Mouse (Mus musculus) ES-Bruce4 (cell line): ENCODE measurements around the gene Sdf4. TPM values are rescaled to one million over a fixed set of nuclear protein-coding genes. Genes with fewer than 3 reads are reported as not detected.

ENCODE experiments used
- H3K27ac ChIP-seq: 2 replicates; pipeline ENCODE4 v1.5.1; 2012; ENCODE audit warnings: low read length, inconsistent platforms; ENCODE audit not compliant: insufficient read depth
- H3K27me3 ChIP-seq: 2 replicates; pipeline ENCODE4 v1.6.1; 2012; ENCODE audit warnings: mild to moderate bottlenecking, low read length, inconsistent platforms; ENCODE audit not compliant: control insufficient read depth, poor library complexity, insufficient read depth, severe bottlenecking
- H3K36me3 ChIP-seq: 2 replicates; pipeline ENCODE4 v1.6.1; 2012; ENCODE audit warnings: inconsistent platforms, mild to moderate bottlenecking, low read length, moderate library complexity; ENCODE audit not compliant: control insufficient read depth, poor library complexity, insufficient read depth, severe bottlenecking
- H3K4me1 ChIP-seq: one replicate; pipeline ENCODE4 v1.8.1; 2011; ENCODE audit warnings: low read length; ENCODE audit not compliant: control insufficient read depth, insufficient read depth
- H3K4me3 ChIP-seq: 2 replicates; pipeline ENCODE4 v1.5.1; 2011; ENCODE audit warnings: low read depth, mild to moderate bottlenecking, low read length
- H3K9ac ChIP-seq: 2 replicates; pipeline ENCODE4 v1.6.1; 2012; ENCODE audit warnings: low read depth, mild to moderate bottlenecking, inconsistent platforms; ENCODE audit not compliant: poor library complexity, severe bottlenecking
- H3K9me3 ChIP-seq: replicated peaks from 2 replicates; pipeline ENCODE4 v1.6.1; 2012; ENCODE audit warnings: mild to moderate bottlenecking, low read length, inconsistent platforms; ENCODE audit not compliant: control insufficient read depth, poor library complexity, insufficient read depth, severe bottlenecking
- CTCF ChIP-seq: IDR thresholded peaks from one replicate; pipeline ENCODE4 v1.8.1; 2011; ENCODE audit warnings: low read depth, low read length
- EP300 ChIP-seq: IDR thresholded peaks from 2 replicates; pipeline ENCODE4 v1.6.1; 2011; ENCODE audit warnings: low read depth, low read length; ENCODE audit not compliant: insufficient read depth
- POLR2A ChIP-seq: IDR thresholded peaks from one replicate; pipeline ENCODE4 v1.8.1; 2011; ENCODE audit warnings: low read length; ENCODE audit not compliant: insufficient read depth
- polyA plus RNA-seq: library from polyadenylated mRNA; stranded (reverse); fragments of >200 nt; gene quantifications from 2 replicates; pipeline ENCODE4 v1.2.4, GENCODE M21; 2011; ENCODE audit warnings: low read depth; ENCODE audit not compliant: missing spikeins, insufficient read depth, insufficient read length

The Sdf4 gene
- polyA plus RNA-seq, 1 experiment: 88.9 TPM

DNA sequence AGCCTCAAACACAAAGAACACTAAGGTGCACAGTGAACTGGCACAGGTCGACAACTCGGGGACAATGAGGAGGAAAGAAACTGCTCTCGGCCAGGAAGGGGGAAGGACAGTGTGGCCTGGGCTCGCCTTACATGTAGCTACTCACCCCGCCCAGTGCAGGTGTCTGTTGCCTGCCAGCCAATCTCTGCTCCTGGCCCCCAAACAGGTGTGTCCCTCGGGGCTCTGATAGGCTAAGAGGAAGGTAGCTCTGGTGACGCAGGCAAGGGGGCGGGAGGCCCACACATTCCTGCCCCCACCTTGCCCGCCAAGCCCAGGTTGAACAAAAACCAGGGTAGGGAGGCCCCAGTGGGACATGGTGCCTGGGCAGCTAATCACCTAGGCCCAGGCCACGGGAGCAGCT lies 67.0 kb downstream of the Sdf4 start:
- TF ChIP-seq CTCF (no peak), POLR2A (peak; percentile 93), EP300 (0 out of 2 replicates have a peak, but pooled peaks have one; percentile 25)
- Histone ChIP-seq H3K36me3 (no peaks in the 10 kb centered on the region), H3K4me1 (peaks cover 4% of the 10 kb centered on the region), H3K27ac (peak overlapping the region; percentile 82), H3K27me3 (no peaks in the 10 kb centered on the region), H3K9me3 (no peaks in the 10 kb centered on the region), H3K9ac (peak overlapping the region; percentile 50), H3K4me3 (peak overlapping the region; percentile 70)

Other genes with a start within 250 kb of the Sdf4 start
- gene Atad3a, start 231.8 kb upstream of the Sdf4 start, polyA plus RNA-seq: 78.2 and 89.5 TPM in 2 replicates
- 0.67 and 0.99 TPM in 2 replicates for gene Vwa1, start 218.2 kb upstream of the Sdf4 start, polyA plus RNA-seq
- 0.26 and 0.40 TPM in 2 replicates for gene Tmem88b, start 207.0 kb upstream of the Sdf4 start, polyA plus RNA-seq
- not detected in 2 replicates for gene Ankrd65, start 202.4 kb upstream of the Sdf4 start, polyA plus RNA-seq
- gene Mrpl20, start 190.0 kb upstream of the Sdf4 start, polyA plus RNA-seq: 70.0 and 82.8 TPM in 2 replicates
- 86.1 and 87.6 TPM in 2 replicates for gene Ccnl2, start 180.4 kb upstream of the Sdf4 start, polyA plus RNA-seq
- 70.6 and 76.0 TPM in 2 replicates for gene Aurkaip1, start 161.6 kb upstream of the Sdf4 start, polyA plus RNA-seq
- gene Mxra8, start 153.2 kb upstream of the Sdf4 start, polyA plus RNA-seq: 21.1 and 26.1 TPM in 2 replicates
- 15.2 and 20.3 TPM in 2 replicates for gene Dvl1, start 145.5 kb upstream of the Sdf4 start, polyA plus RNA-seq
- 0.28 and 0.44 TPM in 2 replicates for gene Tas1r3, start 129.5 kb upstream of the Sdf4 start, polyA plus RNA-seq
- 6.0 and 7.9 TPM in 2 replicates for gene Cptp, start 123.4 kb upstream of the Sdf4 start, polyA plus RNA-seq
- 43.3 and 45.3 TPM in 2 replicates for gene Ints11, start 123.3 kb upstream of the Sdf4 start, polyA plus RNA-seq
- 15.3 and 19.4 TPM in 2 replicates for gene Pusl1, start 101.1 kb upstream of the Sdf4 start, polyA plus RNA-seq
- gene Acap3, start 101.0 kb upstream of the Sdf4 start, polyA plus RNA-seq: 2.6 and 3.8 TPM in 2 replicates
- 100 and 104 TPM in 2 replicates for gene Ube2j2, start 49.0 kb upstream of the Sdf4 start, polyA plus RNA-seq
- 18.8 and 19.1 TPM in 2 replicates for gene C1qtnf12, start 30.6 kb upstream of the Sdf4 start, polyA plus RNA-seq
- gene B3galt6, start 223 bp upstream of the Sdf4 start, polyA plus RNA-seq: 2.5 and 2.6 TPM in 2 replicates
- gene Tnfrsf4, start 21.0 kb downstream of the Sdf4 start, polyA plus RNA-seq: 2.4 and 2.9 TPM in 2 replicates
- not detected in 2 replicates for gene Tnfrsf18, start 33.3 kb downstream of the Sdf4 start, polyA plus RNA-seq
- 2.5 and 3.3 TPM in 2 replicates for gene Ttll10, start 66.5 kb downstream of the Sdf4 start, polyA plus RNA-seq
- gene 9430015G10Rik, start 117.1 kb downstream of the Sdf4 start, polyA plus RNA-seq: 39.7 and 47.7 TPM in 2 replicates
- 0.27 TPM in 1 of 2 replicates, not detected in the other for gene Rnf223, start 137.6 kb downstream of the Sdf4 start, polyA plus RNA-seq
- gene Agrn, start 204.6 kb downstream of the Sdf4 start, polyA plus RNA-seq: 156 and 159 TPM in 2 replicates
- gene Isg15, start 207.9 kb downstream of the Sdf4 start, polyA plus RNA-seq: 8.4 and 10.7 TPM in 2 replicates
- gene AW011738, start 210.4 kb downstream of the Sdf4 start, polyA plus RNA-seq: 0.54 and 0.59 TPM in 2 replicates
- not detected in 2 replicates for gene Perm1, start 223.0 kb downstream of the Sdf4 start, polyA plus RNA-seq
- 19.1 and 21.2 TPM in 2 replicates for gene Plekhn1, start 242.0 kb downstream of the Sdf4 start, polyA plus RNA-seq
- 138 and 149 TPM in 2 replicates for gene Noc2l, start 243.1 kb downstream of the Sdf4 start, polyA plus RNA-seq